Mouse (Mus musculus): Measurements from ENCODE around the gene Dmrt3. TPM values are rescaled to one million over a fixed set of nuclear protein-coding genes. Genes with fewer than 3 reads are reported as not detected.
A peak's percentile ranks its signal among the peaks of the same experiment; 100 is the strongest.

The Dmrt3 gene
- polyA plus RNA-seq, 1 experiment from 2014 or later = 1.0 TPM

DNA sequence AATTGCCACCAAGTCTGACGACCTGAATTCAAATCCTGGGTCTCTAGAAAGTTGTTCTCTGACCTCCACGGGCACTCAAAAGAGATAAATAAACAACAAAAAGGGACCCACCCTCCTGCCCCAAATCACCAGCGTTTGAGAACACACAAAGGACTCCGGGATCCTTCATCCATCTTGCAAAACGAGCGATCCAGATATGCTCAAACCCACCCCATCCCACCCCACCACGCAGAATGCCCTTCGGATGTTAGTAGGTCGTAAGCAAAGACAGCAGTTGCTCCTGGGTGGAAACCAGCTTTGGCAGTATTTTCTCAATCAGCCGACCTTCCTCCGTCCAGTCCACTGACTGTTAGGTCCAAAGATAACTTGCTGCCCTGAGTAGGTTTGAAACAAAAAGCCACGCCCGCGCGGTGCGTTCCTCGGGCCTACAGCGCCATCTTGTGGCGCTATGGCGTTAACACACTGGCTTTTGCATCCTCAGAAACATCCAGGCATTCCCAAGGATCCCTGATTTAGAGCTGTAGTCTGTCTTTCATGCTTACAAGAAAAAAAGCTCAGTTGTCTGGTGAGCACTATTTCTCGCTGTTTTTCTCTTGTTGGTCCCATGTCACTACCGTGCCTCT is 25.6 kb downstream of the Dmrt3 start:
- no peaks in the 10 kb centered on the region for H3K36me3 ChIP-seq
- peak overlapping the region; percentile 50 for H3K4me2 ChIP-seq (replicated peaks)
- no peaks in the 10 kb centered on the region for H3K9me3 ChIP-seq
- peak overlapping the region; percentile 50; the same call in 1 of the 2 replicates for H3K9ac ChIP-seq (replicated peaks)
- peak overlapping the region; percentile 34 for H3K4me3 ChIP-seq
- WGBS = 16% methylated on average over 22 of the region's 22 CpGs
- H3K27ac ChIP-seq (replicated peaks) = no peak overlapping the region
- peaks cover 3% of the 10 kb centered on the region; the same call in 1 of the 2 replicates for H3K27me3 ChIP-seq
- ATAC-seq (ENCODE audit: low FRiP score, low read depth) = peak; percentile 60; the same call in 1 of the 2 replicates
- 0 out of 2 replicates have a peak, but pooled peaks cover 5% of the 10 kb centered on the region for H3K4me1 ChIP-seq

DNA sequence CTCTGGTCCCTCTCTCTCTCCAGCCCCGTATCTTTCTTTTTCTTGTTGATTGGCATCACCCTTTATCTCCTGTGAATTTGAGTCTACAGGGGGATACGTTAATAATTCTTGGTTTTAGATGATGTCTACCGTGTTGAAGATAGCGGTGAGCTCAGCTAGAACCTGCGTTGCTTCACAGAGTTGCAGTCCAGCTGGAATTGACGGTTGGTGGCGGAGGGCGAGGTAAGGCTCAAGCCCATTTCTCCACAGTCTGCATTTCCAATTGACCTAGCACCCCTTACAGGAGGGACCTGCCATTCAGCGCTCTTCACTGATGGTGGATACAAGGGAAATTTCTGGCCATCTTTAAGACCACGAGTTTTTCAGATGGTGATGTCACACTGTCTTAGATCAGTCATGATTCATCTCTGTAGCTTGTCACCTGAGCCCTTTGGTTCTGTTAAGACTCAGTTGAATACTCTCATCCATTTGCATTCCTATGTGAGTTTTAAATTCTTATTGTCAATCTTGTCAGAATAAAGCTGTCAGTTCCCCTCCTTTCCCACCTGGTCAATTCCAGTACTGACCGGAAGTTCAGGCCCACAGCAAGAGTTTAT is 28.8 kb downstream of the Dmrt3 start:
- no peaks in the 10 kb centered on the region for H3K27me3 ChIP-seq
- H3K4me2 ChIP-seq (replicated peaks) = no peak overlapping the region
- H3K4me3 ChIP-seq = no peak overlapping the region
- H3K36me3 ChIP-seq = no peaks in the 10 kb centered on the region
- ATAC-seq (ENCODE audit: low FRiP score, low read depth) = no peak
- H3K27ac ChIP-seq (replicated peaks) = no peak overlapping the region
- H3K4me1 ChIP-seq = 0 out of 2 replicates have a peak, but pooled peaks cover 5% of the 10 kb centered on the region
- 79% methylated on average over 11 of the region's 11 CpGs for WGBS
- H3K9ac ChIP-seq (replicated peaks) = no peak overlapping the region
- H3K9me3 ChIP-seq = no peaks in the 10 kb centered on the region

DNA sequence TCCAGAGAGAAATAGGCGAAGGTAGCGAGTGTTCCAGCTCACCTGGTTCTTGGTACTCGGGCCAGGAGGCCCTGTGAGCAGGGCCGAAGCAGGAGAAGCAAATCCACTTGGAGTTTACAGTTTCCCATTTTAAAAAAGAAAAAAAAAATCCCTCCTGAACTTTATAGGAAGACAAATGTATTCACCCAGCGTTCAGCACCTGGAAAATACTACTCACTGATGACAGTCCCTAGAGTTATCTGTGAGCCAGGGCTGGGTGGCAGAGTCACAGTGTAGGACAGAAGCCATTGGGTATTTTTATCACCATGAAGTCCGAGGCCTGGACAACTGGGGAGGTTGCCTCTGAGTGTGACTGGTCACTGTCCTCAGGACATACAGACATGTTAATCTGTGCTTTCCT is 31.7 kb downstream of the Dmrt3 start:
- 94% methylated on average over 6 of the region's 6 CpGs for whole genome bisulfite sequencing
- Histone ChIP-seq H3K9me3 (no peaks in the 10 kb centered on the region), H3K36me3 (no peaks in the 10 kb centered on the region), H3K9ac (replicated peaks) (no peak overlapping the region), H3K4me3 (no peak overlapping the region), H3K27ac (replicated peaks) (no peak overlapping the region), H3K4me1 (0 out of 2 replicates have a peak, but pooled peaks cover 2% of the 10 kb centered on the region), H3K27me3 (no peaks in the 10 kb centered on the region), H3K4me2 (replicated peaks) (no peak overlapping the region)
- no peak for ATAC-seq (ENCODE audit: low FRiP score, low read depth)

DNA sequence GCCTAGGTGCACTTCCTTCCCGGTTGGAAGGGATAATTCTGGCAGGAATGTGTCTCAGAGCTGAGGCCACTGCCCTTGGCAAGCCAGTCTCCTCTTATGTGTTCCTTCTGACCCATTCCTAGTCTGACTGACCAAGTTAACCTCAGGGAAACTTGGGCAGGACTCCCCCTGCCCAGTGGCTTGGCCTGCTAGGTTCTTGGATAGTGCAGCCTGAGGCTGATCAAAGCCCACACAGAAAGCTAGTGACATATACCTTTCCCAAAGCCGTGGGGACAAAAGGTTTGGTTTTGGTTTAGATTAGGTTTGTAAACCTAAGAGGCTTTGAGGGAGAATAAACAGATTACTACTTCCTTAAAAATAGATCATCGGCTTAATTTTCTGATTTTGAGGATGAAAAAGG is 37.0 kb downstream of the Dmrt3 start:
- Histone ChIP-seq H3K27ac (replicated peaks) (no peak overlapping the region), H3K4me2 (replicated peaks) (no peak overlapping the region), H3K9ac (replicated peaks) (no peak overlapping the region), H3K36me3 (no peaks in the 10 kb centered on the region), H3K9me3 (no peaks in the 10 kb centered on the region), H3K27me3 (no peaks in the 10 kb centered on the region), H3K4me1 (no peaks in the 10 kb centered on the region), H3K4me3 (no peak overlapping the region)
- 63% methylated on average over 3 of the region's 3 CpGs for WGBS
- no peak for ATAC-seq (ENCODE audit: low FRiP score, low read depth)

DNA sequence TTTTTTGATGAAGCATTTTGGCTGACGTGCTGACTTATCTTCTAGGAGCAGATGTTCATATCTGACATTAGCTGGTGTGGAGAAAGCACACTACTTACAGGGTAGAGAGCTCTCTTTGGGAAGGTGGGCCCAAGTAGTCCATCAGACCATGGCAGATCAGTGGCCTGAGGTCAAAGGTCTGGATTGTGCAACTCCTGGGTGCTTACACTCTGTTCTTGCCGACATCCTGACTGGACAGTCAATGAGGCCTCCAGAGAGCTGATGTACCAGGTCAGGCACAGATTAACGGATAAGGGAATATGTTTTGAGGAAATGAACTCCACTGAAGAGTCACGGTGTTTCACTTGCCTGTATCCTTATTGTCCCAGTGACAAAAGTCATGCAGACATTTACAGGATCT is 38.6 kb downstream of the Dmrt3 start:
- no peak for ATAC-seq (ENCODE audit: low FRiP score, low read depth)
- WGBS = 64% methylated on average over 4 of the region's 4 CpGs
- no peaks in the 10 kb centered on the region for H3K36me3 ChIP-seq
- no peak overlapping the region for H3K4me3 ChIP-seq
- H3K9me3 ChIP-seq = no peaks in the 10 kb centered on the region
- no peak overlapping the region for H3K9ac ChIP-seq (replicated peaks)
- H3K4me1 ChIP-seq = no peaks in the 10 kb centered on the region
- H3K4me2 ChIP-seq (replicated peaks) = no peak overlapping the region
- H3K27me3 ChIP-seq = no peaks in the 10 kb centered on the region
- H3K27ac ChIP-seq (replicated peaks) = no peak overlapping the region

DNA sequence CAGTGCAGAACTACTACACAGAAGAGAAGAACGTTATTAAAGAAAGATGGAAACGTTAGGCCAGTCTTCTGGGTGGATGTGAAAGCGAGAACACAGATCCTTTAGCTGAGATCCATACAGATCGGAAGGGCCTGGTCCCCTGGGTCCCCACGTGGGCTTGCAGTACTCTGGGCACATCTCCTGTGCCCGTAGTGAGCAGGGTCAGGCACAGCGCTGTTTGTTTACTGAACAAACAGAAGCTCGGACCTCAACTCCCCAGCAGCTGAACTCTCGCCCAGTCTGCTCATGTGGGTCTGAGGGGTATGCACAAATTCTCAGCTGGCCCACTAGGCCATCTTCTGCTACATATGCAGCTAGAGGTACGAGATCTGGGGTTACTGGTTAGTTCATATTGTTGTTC is 40.4 kb downstream of the Dmrt3 start:
- no peaks in the 10 kb centered on the region for H3K36me3 ChIP-seq
- no peak overlapping the region for H3K4me3 ChIP-seq
- WGBS = 76% methylated on average over 10 of the region's 10 CpGs
- no peak overlapping the region for H3K27ac ChIP-seq (replicated peaks)
- no peak overlapping the region for H3K9ac ChIP-seq (replicated peaks)
- no peaks in the 10 kb centered on the region for H3K9me3 ChIP-seq
- no peak for ATAC-seq (ENCODE audit: low FRiP score, low read depth)
- no peak overlapping the region for H3K4me2 ChIP-seq (replicated peaks)
- no peaks in the 10 kb centered on the region for H3K4me1 ChIP-seq
- H3K27me3 ChIP-seq = no peaks in the 10 kb centered on the region

DNA sequence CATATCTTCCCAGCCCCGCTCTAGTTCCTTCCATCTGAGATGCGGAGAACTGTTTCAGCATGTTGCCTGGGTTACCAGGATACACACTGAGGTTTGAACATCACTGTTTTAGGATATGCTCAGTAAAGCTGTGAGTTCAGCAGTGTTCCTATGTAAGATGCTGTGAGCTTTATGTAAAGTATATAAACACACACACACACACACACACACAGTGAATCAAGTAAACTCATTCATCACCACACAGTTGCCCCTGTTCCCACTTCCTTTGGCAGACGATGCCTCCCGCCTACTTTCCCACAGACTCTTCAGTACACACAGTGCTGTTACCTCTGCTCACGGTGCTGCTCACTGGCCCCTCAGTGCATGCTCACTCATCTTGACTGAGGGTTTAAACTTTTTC is 42.5 kb downstream of the Dmrt3 start:
- Histone ChIP-seq H3K4me2 (replicated peaks) (no peak overlapping the region), H3K36me3 (no peaks in the 10 kb centered on the region), H3K9ac (replicated peaks) (no peak overlapping the region), H3K27me3 (no peaks in the 10 kb centered on the region), H3K4me1 (no peaks in the 10 kb centered on the region), H3K27ac (replicated peaks) (no peak overlapping the region), H3K9me3 (no peaks in the 10 kb centered on the region), H3K4me3 (no peak overlapping the region)
- WGBS = 75% methylated on average over 5 of the region's 5 CpGs
- ATAC-seq (ENCODE audit: low FRiP score, low read depth) = no peak

DNA sequence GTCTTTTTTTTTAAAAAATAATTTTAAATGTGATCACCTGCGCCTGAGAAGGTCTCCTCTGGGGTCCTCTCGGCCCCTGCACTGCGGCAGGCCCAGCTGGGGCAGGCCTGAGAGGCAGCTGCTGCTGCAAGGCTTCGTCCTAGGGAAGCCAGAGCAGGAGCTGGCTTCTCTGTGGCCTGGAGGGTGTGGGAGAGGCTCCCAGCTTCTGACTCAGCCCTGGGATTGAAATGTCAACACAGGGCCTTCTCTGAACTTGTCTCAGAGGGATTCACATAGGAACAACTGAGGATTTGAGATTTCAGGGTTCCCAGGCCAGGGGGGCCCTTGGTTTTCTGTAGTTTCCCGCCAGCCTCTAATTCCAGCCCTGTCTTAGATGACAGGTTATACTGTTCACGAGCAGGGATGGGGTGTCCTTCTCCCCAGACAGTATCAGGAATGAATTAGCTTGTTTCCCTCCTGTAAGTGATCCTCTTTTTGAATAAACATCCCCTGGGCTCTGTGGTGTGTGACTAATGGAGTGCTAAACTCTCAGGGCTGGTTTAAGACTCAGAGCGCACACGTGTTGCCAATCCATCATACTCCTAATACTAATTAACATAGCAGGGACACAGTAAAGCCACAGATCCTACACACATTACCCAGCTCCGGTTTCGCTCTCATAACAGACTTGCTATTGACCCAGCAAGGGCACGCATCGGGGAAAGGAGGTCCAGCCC is 44.1 kb downstream of the Dmrt3 start:
- no peak overlapping the region for H3K4me2 ChIP-seq (replicated peaks)
- WGBS = 63% methylated on average over 12 of the region's 12 CpGs
- no peaks in the 10 kb centered on the region for H3K9me3 ChIP-seq
- H3K27ac ChIP-seq (replicated peaks) = no peak overlapping the region
- no peaks in the 10 kb centered on the region for H3K27me3 ChIP-seq
- no peaks in the 10 kb centered on the region for H3K4me1 ChIP-seq
- H3K36me3 ChIP-seq = no peaks in the 10 kb centered on the region
- H3K4me3 ChIP-seq = no peak overlapping the region
- H3K9ac ChIP-seq (replicated peaks) = no peak overlapping the region
- no peak for ATAC-seq (ENCODE audit: low FRiP score, low read depth)

DNA sequence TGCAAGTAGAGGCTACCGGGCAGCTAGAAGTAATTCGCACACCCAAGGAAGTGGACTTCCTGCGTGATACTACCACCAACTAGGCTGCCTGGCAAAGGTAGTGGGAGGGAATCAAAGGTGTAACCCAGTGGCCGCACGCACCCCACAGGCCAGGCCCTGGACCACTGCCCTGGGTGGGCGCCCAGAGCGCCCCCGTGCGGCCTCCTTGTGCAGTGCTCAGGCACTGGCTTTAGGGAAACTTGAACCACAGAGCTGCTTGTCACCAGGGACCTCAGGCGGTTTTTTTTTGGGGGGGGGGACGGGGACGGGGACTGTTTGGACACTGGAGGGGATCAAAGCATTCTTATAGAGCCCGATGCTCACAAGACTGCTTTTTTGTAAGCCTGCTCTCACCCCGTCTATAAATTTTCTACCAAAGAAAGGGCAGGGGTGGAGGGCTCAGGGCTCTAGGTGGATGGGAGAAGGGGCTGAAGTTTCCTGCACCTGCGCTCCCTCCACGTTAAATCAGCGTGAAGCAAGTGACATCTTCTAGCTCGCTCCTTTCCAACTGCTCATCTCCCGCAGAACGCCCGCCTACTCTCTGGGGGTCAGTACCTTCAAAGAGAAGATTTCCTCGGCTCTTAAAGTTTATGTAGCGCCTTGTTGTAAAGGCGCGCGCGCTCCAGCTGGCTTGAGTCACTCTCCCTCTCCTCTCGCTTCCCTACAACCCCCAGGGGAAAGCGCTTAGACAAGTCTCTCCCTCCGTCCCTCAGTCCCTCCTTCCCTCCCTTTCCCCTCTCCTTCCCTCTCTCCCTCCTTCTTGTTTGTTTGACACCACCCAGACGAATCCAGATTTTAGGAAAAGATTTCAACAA is 55.6 kb downstream of the Dmrt3 start:
- Histone ChIP-seq H3K27ac (replicated peaks) (no peak overlapping the region), H3K4me1 (0 out of 2 replicates have a peak, but pooled peaks cover 2% of the 10 kb centered on the region), H3K36me3 (no peaks in the 10 kb centered on the region), H3K9me3 (no peaks in the 10 kb centered on the region), H3K27me3 (peaks cover 74% of the 10 kb centered on the region), H3K4me3 (0 out of 2 replicates have a peak overlapping the region, but pooled peaks have one; percentile 4), H3K9ac (replicated peaks) (no peak overlapping the region), H3K4me2 (replicated peaks) (peak overlapping the region; percentile 31)
- no peak for ATAC-seq (ENCODE audit: low FRiP score, low read depth)
- 2% methylated on average over 31 of the region's 31 CpGs for WGBS

DNA sequence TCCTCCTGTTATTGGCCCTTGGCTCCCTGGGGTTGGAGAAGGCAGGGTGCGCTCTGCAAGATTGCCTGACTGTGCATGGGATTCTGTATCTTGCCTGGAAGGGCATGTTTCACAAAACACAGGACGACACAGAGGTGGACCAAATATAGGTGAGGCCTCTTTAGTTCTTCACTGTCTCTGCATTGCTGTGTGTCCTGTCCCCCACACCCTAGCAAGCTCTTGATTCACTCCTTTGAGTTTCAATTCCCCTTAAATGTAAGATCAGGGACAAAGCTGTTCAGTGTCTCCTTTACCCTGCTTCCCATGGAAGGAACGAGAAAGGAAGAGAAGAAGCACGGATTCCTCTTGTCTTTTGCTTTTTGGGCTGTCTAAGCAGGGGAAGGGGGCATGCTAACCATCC is 57.7 kb downstream of the Dmrt3 start:
- H3K9ac ChIP-seq (replicated peaks) = no peak overlapping the region

DNA sequence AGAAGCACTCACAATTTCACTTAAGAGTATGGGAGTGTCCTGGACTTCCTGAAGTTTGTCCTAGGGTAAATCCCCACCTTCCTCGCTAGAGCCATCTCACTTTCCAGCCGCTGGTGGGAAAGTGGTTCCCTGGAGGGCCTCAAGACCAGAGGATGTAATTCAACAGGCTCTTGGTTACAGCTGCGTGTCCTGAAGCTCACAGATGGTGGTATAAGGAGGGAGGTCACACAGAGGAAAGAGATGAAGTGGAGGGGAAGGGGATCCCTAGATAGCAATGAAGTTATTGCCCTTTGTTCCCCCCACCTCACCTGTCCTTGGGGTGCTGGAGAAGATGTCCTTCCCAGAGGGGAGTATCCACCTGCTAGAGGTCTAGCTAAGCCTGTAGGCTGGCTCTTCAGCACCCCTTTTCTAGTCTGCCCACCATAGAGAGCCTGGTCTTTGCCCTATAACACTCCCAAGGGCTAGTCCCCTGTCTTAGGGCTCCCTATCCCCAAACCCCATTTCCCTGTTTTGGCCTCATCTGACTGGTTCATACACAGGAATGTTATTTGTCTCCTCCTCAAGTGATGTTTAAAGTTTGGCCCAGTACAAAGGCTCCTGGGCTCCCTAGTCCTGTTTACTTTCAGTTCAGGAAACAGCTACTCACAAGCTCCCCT is 59.6 kb downstream of the Dmrt3 start:
- H3K27me3 ChIP-seq = peaks cover 98% of the 10 kb centered on the region
- H3K27ac ChIP-seq (replicated peaks) = no peak overlapping the region
- H3K9ac ChIP-seq (replicated peaks) = no peak overlapping the region
- no peaks in the 10 kb centered on the region for H3K9me3 ChIP-seq
- no peaks in the 10 kb centered on the region for H3K36me3 ChIP-seq
- peaks cover 24% of the 10 kb centered on the region for H3K4me1 ChIP-seq
- no peak overlapping the region for H3K4me2 ChIP-seq (replicated peaks)
- WGBS = 0% methylated on average over 3 of the region's 3 CpGs
- ATAC-seq (ENCODE audit: low FRiP score, low read depth) = no peak
- H3K4me3 ChIP-seq = no peak overlapping the region

More for the DNA sequence above, 57.7 kb downstream of the Dmrt3 start:
- no peak overlapping the region for H3K4me3 ChIP-seq
- H3K36me3 ChIP-seq = no peaks in the 10 kb centered on the region
- no peak overlapping the region for H3K4me2 ChIP-seq (replicated peaks)
- ATAC-seq (ENCODE audit: low FRiP score, low read depth) = no peak
- no peak overlapping the region for H3K27ac ChIP-seq (replicated peaks)
- H3K4me1 ChIP-seq = peaks cover 14% of the 10 kb centered on the region
- WGBS = 19% methylated on average over 4 of the region's 4 CpGs
- no peaks in the 10 kb centered on the region for H3K9me3 ChIP-seq
- peaks cover 93% of the 10 kb centered on the region for H3K27me3 ChIP-seq
